Mouse (Mus musculus): ENCODE results near the gene Apobec4.
"Not testable (repeated sequence)": the region's sequence is repeated elsewhere in the genome, so short reads cannot be mapped to it uniquely, and the experiment has no call there.

The Apobec4 gene

DNA sequence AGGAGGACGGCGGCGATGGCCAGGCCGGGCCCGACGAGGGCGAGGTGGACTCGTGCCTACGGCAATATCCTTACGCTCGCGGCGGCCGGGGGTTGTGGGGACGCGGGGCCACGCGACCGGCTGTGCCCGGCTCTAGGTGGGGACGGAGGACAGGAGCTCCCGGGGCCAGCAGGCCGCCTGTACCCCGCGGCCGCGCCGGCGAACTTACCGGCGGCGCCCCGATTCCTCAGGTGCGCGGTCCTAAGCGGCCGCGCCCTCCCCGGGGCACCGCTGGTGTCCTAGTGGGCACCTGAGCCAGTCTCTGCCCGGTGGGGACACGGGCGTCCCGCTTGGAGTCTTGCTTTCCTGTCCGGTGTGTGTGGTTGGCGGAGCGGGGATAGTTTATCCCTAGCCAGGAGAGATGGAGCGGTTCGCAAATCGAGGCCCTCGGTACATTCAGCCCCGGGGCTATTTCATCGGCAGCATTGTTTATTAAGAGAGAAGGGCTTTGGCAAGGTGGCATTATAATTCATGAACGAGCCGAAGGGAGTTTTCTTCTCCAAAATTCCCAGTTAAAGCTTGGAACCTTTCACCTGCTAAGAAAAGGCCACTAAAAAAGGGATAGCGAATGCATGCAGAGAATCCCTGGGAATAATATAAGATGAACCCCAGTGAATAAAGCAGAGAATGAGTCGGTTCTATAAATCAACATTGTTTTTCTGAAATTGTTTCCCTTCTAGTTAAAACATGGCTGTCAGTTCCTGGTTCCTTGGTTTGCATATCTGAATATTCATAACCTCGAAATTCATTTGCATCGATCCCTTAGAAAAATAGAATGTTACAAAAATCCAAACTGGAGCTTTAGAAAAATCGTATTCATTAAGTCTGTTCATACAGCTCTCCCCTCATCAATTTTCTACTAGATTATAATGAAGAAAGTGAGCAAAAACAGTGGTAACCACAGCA, 16.7 kb downstream of the Apobec4 start:
- DNase-seq (ENCODE audit: low spot score in 2 of 2): peak in 1 of 2 experiments; percentile 35

DNA sequence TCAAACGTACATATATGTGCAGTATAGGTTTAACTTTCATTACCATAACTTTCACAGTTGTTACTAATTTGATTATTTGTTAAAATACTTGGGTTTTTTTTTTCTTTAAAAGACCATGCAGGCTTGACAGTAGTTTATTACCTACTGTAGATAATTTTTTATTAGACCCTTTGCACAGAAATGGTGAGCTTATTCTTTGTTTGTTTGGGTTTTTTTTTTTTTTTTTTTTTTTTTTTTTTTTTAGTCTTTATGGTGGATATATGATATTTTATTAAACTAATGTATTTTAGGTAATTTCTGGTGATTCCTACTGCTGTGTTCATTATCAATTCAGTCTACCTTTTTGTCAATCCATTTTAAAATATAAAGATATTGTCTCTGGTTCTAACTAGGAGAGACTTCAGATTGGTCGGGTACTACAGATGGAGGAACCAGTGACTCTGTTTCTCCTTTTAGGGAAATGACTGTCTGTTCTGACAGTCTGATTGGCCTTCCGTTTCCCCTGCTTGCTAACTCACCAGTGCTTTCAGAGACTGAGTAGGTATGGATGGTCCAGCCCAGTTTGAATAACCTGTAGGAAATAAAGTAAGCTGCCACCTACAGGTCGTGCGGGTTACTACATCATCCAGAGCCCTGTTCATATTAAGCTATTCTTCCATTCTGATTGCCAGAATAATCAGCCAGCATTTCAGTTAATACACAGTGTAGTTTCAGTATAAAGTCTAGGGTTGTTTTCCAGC, 17.6 kb downstream of the Apobec4 start:
- DNase-seq (ENCODE audit: low spot score in 2 of 2): peak; percentile 71 to 72

GRCm38 (mm10) chr1:152771016-152771415, 20.7 kb downstream of the Apobec4 start:
- DNase-seq (ENCODE audit: low spot score in 2 of 2): no peak

- not testable (repeated sequence) for DNase-seq (ENCODE audit: low spot score in 2 of 2)
These were observed 24.2 kb downstream of the Apobec4 start for GRCm38 (mm10) chr1:152774601-152775000.

- DNase-seq (ENCODE audit: low spot score in 2 of 2): peak in 1 of 2 experiments; percentile 71
These were observed 28.9 kb downstream of the Apobec4 start for GRCm38 (mm10) chr1:152779071-152779737.

- no peak for DNase-seq (ENCODE audit: low spot score in 2 of 2)
These were observed 34.3 kb downstream of the Apobec4 start for GRCm38 (mm10) chr1:152784620-152785019.

DNA sequence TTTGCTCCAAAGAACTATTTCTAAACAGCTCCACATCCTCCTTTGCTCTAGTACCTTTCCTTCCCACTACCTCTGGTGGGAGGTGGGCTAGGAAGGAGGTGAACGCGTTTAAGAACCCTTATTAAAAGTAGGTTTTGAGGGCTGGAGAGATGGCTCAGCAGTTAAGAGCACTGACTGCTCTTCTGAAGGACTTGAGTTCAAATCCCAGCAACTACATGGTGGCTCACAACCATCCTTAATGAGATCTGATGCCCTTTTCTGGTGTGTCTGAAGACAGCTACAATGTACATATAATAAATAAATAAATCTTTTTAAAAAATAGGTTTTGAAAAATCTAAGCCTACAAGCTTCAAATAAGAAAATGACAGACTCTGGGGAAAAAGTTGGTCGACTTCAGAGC, 35.1 kb downstream of the Apobec4 start:
- DNase-seq (ENCODE audit: low spot score in 2 of 2): not testable (repeated sequence)

DNA sequence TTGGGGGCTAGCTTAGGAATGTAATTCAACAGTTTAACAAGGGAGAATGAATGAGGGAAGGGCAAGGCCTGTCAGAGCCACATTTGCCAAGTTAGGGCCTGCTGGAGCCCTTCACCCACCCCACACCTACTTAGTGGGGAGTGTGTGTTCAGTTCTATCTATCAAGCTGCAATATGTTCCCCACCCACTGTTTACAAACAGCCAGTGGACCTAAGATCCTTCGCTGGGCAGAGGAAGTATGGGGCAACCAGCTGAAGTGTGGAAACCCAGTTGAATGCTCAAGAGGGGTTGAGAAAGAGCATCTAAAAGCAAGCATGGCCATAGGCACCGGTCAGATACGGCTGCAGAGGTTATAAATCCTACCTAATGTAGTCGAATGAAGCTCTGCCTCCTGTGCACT, 36.6 kb downstream of the Apobec4 start:
- DNase-seq (ENCODE audit: low spot score in 2 of 2): no peak

GRCm38 (mm10) chr1:152788121-152788660, 37.8 kb downstream of the Apobec4 start:
- no peak for DNase-seq (ENCODE audit: low spot score in 2 of 2)

DNA sequence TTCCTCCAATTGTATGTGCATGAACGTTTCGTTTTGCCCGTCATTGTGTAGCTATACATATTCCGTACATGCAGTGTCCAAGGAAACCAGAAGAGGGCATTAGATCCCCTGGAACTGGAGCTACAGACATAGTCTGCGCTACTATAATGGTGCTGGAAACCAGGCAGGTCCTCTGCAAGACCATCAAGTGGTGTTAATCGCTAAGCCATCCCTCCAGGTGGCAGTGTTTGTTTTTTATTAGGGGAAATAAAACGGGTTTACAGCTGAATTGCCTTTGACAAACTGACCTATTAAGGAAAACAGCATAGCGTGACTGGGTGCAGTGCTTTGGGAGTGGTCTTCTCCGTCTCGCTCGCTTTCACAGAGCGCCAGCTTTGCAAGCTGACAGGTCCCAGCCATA, 39.9 kb downstream of the Apobec4 start:
- DNase-seq (ENCODE audit: low spot score in 2 of 2): peak; percentile 20 to 43

DNA sequence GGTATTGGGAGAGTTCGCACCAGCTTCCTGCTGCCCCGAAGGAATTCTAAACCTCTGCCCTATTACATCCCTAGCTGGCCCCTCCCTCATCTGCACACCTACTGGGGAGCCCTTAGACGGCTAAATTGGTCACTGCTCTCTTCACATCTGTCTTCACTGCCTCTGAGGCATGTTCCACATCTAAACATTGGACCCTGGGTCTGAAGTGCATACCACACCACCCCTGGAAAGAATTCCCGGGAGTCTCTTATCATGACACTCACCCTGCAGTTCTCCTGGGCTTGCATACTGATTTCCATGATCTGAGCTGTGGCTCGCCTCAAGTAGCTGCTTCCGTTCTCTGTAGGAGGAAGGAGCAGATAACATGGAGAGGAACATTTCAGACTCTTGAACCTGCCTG, 40.5 kb downstream of the Apobec4 start:
- no peak for DNase-seq (ENCODE audit: low spot score in 2 of 2)

DNA sequence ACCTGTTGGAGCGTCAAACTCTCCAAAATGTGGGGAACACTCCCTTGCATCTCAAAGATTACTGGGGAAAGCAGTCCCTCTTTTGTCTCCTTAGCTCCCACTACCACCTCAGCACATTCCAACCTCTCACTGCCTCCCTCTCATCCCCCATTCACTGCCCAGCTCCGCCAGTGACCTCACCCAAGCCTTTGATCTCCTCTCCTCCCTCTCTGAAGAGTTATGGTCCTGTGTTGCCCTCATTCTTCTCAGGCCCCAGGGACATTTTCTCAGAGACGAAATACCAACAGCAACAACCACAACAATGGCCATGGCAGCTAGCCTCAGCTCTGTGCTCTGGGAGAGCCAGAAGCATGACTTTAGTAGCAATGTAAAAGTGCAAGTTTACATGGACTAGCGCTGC, 40.9 kb downstream of the Apobec4 start:
- no peak for DNase-seq (ENCODE audit: low spot score in 2 of 2)

DNA sequence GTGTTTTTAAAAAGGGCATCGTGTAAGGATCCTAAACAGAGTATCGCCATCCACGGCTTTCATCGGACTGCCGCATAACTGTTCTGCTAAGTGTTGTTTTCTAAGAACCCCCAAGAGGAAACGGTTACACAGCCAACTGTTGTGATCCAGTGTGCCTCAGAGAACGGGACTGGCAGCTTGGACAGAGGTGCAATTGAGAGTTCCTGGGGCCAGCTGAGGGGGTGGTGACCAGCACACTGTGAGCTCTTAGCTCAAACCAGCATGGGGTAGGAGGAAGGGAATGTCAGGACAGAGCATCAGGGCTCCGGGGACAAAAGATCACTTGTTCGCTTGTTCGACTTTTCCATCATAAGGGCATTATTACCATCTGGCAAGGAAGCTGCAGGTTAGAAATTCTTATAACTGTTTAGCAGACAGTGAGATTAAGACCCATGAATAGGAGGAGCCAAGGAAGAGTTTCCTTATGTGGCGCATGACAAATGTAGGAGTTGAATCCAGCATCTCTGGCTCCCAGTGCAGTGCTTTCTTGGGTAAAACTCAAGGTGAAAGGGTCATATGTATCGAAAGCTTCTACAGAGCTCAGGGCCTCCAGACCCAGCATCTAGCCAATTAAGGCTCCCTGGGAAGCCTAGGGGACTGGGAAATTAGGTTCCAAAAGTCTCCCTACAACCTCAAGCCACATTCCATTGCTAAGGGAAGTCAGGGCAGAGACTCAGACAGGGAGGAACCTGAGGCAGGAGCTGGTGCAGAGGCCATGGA, 42.6 kb downstream of the Apobec4 start:
- DNase-seq (ENCODE audit: low spot score in 2 of 2): no peak

DNA sequence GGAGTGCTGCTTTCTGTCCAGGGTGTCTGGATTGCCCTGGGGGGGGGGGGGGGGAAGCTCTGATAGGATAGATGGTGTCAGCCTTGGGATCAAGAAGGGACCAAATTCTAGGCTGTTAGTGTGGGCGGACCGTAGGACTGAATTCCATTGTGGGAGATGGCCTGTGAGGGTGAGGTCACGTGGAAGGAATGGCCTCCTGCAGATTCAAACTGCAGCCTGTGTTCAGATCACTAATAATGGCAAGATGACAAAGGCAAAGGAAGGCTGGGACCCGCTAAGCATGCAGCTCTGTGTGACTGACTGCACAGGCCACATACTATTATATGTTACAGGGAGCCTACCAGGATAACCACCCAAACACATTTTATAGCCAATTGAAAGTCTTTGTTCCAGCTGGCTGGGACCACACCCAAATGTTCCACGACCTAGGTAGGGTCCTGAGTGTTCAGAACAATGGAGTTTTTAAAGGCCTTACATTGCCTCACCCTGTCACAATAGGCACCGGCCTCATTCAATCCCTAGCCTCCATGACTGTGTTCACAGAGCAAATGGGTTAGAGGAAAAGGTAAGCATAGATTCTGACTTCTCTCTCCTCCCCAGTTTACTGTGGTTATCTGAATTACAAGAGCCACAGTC, 43.3 kb downstream of the Apobec4 start:
- no peak for DNase-seq (ENCODE audit: low spot score in 2 of 2)

- no peak for DNase-seq (ENCODE audit: low spot score in 2 of 2)
These were observed 45.4 kb downstream of the Apobec4 start for GRCm38 (mm10) chr1:152795688-152796255.

DNA sequence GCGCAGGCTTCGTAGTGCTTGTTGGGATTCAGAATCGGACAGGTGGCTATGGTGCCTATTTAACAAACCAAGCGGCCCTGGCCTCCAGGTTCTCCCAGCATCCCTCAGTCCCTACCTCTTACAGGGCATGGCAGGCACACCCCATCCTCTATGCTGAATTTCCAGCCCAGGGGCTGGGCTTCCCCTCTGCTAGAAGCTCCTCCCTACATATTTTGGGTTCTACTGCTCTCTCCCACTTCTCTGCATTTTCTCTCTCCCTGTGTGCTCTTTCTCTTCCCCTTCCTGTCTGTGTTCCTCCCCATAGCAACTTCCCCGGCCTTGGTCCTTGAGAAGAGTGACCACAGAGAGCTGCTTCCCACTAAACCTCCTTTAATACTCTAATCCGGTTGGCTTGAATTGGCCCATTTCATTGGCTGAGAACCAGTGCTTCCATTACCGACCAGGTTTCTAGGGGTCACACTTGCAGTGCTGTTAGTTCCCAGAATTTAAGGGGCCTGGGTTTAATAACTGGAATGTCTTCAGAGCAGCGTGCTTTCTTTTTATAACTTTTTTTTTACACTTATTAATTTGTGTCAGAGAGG, 46.4 kb downstream of the Apobec4 start:
- no peak for DNase-seq (ENCODE audit: low spot score in 2 of 2)

GRCm38 (mm10) chr1:152798125-152798524, 47.8 kb downstream of the Apobec4 start:
- DNase-seq (ENCODE audit: low spot score in 2 of 2): no peak

DNA sequence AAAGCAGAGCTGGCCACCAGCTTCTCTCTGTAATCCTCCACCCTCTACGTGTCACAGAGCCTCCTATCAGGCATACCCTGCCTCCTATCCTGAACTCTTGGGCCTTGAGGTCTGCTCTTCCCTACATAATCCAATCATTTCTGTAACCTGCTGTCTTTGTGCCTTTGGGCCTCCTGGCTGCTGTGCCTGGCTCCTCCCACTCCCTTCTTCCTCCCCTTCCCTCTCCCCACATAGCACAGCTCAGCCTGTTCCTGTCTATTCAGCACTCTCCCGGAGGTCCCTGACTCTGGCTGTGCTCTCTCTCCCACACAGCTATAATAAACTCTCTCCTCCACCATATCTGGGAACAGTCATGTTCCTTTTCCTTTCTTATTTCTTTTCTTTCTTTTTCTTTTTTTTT, 49.5 kb downstream of the Apobec4 start, which contains the start of gene Ncf2:
Gene Ncf2 (plus strand): TSS at position 298 of the 400 bp plus-strand sequence.
- no peak for DNase-seq (ENCODE audit: low spot score in 2 of 2)

DNA sequence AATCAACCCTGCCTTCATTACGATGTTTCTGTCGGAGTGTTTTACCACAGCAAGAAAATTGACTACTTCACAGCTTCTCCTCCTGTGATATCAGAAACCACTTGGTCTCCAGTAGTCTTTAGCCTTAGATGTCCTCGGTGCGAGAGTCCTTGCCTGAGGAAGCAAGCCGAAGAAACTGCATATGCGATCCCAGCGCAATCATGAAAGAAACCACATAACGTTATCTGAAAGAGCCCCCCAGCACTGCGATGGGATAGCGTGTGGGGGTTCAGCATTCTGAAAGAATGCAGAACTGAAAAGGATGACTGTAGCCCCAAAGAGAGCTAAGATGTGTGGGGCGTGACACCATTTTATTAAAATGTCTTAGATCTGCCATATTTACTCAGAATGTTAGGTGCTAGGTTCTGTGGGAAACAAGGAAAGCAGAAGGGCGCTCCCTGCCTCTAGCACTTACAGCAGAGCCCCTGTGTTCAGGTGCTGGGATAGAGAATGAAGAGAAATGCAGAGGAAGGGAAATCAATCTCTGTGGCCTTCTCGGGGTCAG, 50.4 kb downstream of the Apobec4 start:
- DNase-seq (ENCODE audit: low spot score in 2 of 2): no peak

DNA sequence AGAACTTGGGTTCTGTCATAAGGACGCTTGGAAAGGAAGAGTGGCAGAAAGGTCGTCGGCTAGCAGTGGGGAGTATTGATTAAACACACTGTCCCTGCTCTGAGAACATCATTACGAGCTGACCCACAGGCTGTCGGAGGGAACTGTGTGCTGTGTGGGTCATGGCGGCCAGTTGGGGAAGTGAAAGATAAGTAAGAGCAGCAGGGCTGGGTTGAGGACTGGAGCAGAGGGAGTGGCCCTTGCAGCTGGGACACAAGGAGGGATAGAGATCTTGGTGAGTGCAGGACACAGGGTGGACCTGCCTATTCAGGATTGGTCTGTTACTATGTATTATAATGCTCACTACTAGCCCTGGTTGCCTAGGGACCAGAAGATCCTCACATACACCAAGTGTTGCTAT, 54.6 kb downstream of the Apobec4 start:
- no peak for DNase-seq (ENCODE audit: low spot score in 2 of 2)

Measured in thymus, postnatal 10 days (tissue).